Mouse (Mus musculus) liver, adult 2 months (tissue): Measurements from ENCODE around the gene Catsperz. TPM values are rescaled to one million over a fixed set of nuclear protein-coding genes. Genes with fewer than 3 reads are reported as not detected.

Experiments used
- DNase-seq: peaks from one replicate; pipeline ENCODE4 v3.0.0-alpha.2; 2011; ENCODE audit warnings: low read depth, low spot score; ENCODE audit errors: extremely low read depth
- H3K27ac ChIP-seq: fragments of 200-500 bp; replicated peaks from 2 replicates; pipeline ENCODE4 v1.5.1; 2012; ENCODE audit warnings: low read depth, mild to moderate bottlenecking, control low read depth, inconsistent platforms, low read length; ENCODE audit not compliant: insufficient read depth
- H3K27me3 ChIP-seq: fragments of 200-500 bp; 2 replicates; pipeline ENCODE4 v1.6.1; 2012; ENCODE audit warnings: mild to moderate bottlenecking, moderate library complexity, low read length, inconsistent platforms; ENCODE audit not compliant: control insufficient read depth, insufficient read depth
- H3K36me3 ChIP-seq: fragments of 200-500 bp; 2 replicates; pipeline ENCODE4 v1.6.1; 2012; ENCODE audit warnings: low read length, inconsistent platforms; ENCODE audit not compliant: control insufficient read depth, insufficient read depth
- H3K4me1 ChIP-seq: fragments of 200-500 bp; 2 replicates; pipeline ENCODE4 v1.6.1; 2011; ENCODE audit warnings: low read length; ENCODE audit not compliant: control insufficient read depth, insufficient read depth
- H3K4me3 ChIP-seq: fragments of 200-500 bp; 2 replicates; pipeline ENCODE4 v1.5.1; 2011; ENCODE audit warnings: low read depth, mild to moderate bottlenecking, control low read depth, low read length, moderate library complexity; ENCODE audit not compliant: insufficient read depth
- H3K79me2 ChIP-seq: fragments of 200-500 bp; 2 replicates; pipeline ENCODE4 v1.6.1; 2012; ENCODE audit warnings: inconsistent platforms, mild to moderate bottlenecking, low read length, moderate library complexity; ENCODE audit not compliant: control insufficient read depth, insufficient read depth
- H3K9ac ChIP-seq: fragments of 200-500 bp; 2 replicates; pipeline ENCODE4 v1.6.1; 2012; ENCODE audit warnings: low read depth, mild to moderate bottlenecking, control low read depth, inconsistent platforms, low read length
- CTCF ChIP-seq: fragments of 200-500 bp; IDR thresholded peaks from 2 replicates; pipeline ENCODE4 v1.5.1; 2011; ENCODE audit warnings: low read depth, low read length, control low read depth
- POLR2A ChIP-seq: fragments of 200-500 bp; IDR thresholded peaks from 2 replicates; pipeline ENCODE4 v1.6.1; 2011; ENCODE audit warnings: low read length, control low read depth; ENCODE audit not compliant: insufficient read depth; ENCODE audit errors: extremely low read depth
- WGBS: fragments of 180-500 bp; shearing (Covaris S2); methylation state at CpG from one replicate; pipeline ENCODE4 v1.1.7; 2018; 5-methylcytosine and 5-hydroxymethylcytosine counted together
- polyA plus RNA-seq: library from polyadenylated mRNA; depleted of rRNA; stranded (reverse); fragments of >200 nt; gene quantifications from 2 replicates; pipeline ENCODE4 v1.2.3, GENCODE M21; 2012
- total RNA-seq: library from RNA; depleted of rRNA; stranded (reverse); fragments of >200 nt; gene quantifications from 2 replicates; pipeline ENCODE4 v1.2.3, GENCODE M21; 2014

Gene Catsperz
- total and polyA plus RNA-seq, 2 experiments, result not detected

- no peak for TF ChIP-seq POLR2A
- TF ChIP-seq CTCF, result no peak
- Histone ChIP-seq H3K79me2 (no peaks in the 10 kb centered on the region), H3K36me3 (no peaks in the 10 kb centered on the region), H3K27ac (no peak overlapping the region), H3K27me3 (no peaks in the 10 kb centered on the region), H3K4me1 (no peaks in the 10 kb centered on the region), H3K9ac (no peak overlapping the region), H3K4me3 (no peak overlapping the region)
- DNase-seq, result no peak
- 95% methylated on average over 14 of the region's 14 CpGs for WGBS
Observed at GRCm38 (mm10) chr19:6893731-6894451, 31.3 kb downstream of the Catsperz start.

GRCm38 (mm10) chr19:6892512-6892911 is 32.7 kb downstream of the Catsperz start:
- no peak for TF ChIP-seq CTCF
- no peak for TF ChIP-seq POLR2A
- Histone ChIP-seq H3K27ac (no peak overlapping the region), H3K36me3 (no peaks in the 10 kb centered on the region), H3K4me3 (no peak overlapping the region), H3K4me1 (no peaks in the 10 kb centered on the region), H3K79me2 (no peaks in the 10 kb centered on the region), H3K27me3 (no peaks in the 10 kb centered on the region), H3K9ac (no peak overlapping the region)
- no peak for DNase-seq
- 72% methylated on average over 4 of the region's 4 CpGs for WGBS

- no peak for DNase-seq
- 80% methylated on average over 4 of the region's 4 CpGs for WGBS
Observed at GRCm38 (mm10) chr19:6877965-6878364, 47.2 kb downstream of the Catsperz start.

GRCm38 (mm10) chr19:6876799-6877198 is 48.4 kb downstream of the Catsperz start:
- Histone ChIP-seq H3K4me3 (no peak overlapping the region), H3K27me3 (no peaks in the 10 kb centered on the region), H3K36me3 (no peaks in the 10 kb centered on the region), H3K4me1 (peaks cover under 1% of the 10 kb centered on the region; the same call in 1 of the 2 replicates), H3K27ac (no peak overlapping the region), H3K9ac (no peak overlapping the region), H3K79me2 (no peaks in the 10 kb centered on the region)
- TF ChIP-seq POLR2A (no peak), CTCF (no peak)
- peak; percentile 29 for DNase-seq

More at GRCm38 (mm10) chr19:6877965-6878364, 47.2 kb downstream of the Catsperz start:
- TF ChIP-seq CTCF (no peak), POLR2A (no peak)
- no peaks in the 10 kb centered on the region for H3K27me3 ChIP-seq
- H3K79me2 ChIP-seq, result no peaks in the 10 kb centered on the region
- no peak overlapping the region for H3K4me3 ChIP-seq
- no peak overlapping the region for H3K27ac ChIP-seq
- no peaks in the 10 kb centered on the region for H3K4me1 ChIP-seq
- no peak overlapping the region for H3K9ac ChIP-seq
- no peaks in the 10 kb centered on the region for H3K36me3 ChIP-seq

DNA sequence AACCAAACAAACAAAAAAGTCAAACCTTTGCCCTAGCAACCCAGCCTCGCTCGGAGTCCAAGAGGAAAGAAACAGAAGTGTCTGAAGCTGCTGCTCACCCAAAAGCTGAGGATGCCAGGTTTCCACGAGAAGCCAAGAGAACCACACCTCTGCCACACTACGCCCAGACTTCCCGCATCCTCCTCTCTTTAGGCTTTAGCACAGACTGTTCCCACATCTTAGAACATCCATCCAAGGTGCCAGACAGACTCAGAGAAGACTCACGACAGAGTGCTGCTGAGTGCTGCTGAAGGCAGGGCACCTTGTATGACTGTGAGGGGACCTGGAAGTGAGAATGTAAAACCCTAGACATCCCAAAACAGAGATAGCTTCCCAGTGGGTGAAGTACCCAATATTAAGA is 49.3 kb downstream of the Catsperz start:
- no peak overlapping the region for H3K4me3 ChIP-seq
- peaks cover 7% of the 10 kb centered on the region; the same call in 1 of the 2 replicates for H3K4me1 ChIP-seq
- 86% methylated on average over 6 of the region's 6 CpGs for WGBS
- no peak overlapping the region for H3K9ac ChIP-seq
- no peak for TF ChIP-seq POLR2A
- no peak for TF ChIP-seq CTCF
- no peaks in the 10 kb centered on the region for H3K27me3 ChIP-seq
- H3K79me2 ChIP-seq, result no peaks in the 10 kb centered on the region
- H3K36me3 ChIP-seq, result no peaks in the 10 kb centered on the region
- no peak overlapping the region for H3K27ac ChIP-seq
- no peak for DNase-seq

DNA sequence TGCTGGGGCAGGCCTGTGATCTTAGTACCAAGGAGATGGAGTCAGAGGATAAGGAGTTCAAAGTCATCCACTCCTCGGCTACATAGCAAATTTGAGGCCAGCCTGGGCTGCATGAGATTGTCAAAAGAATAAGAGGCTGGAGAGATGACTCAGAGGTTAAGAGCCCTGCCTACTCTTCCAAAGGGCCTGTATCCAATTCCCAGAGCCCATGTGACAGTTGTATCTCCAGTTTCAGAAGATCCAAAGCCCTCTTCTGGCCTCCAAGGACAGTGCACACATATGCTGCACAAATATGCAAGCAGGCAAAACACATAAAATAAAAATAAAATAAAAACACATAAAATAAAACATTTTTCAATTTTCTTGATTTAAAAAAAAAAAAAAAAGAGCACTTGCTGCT is 50.9 kb downstream of the Catsperz start:
- no peak for TF ChIP-seq POLR2A
- no peak for TF ChIP-seq CTCF
- H3K36me3 ChIP-seq, result no peaks in the 10 kb centered on the region
- no peak overlapping the region for H3K9ac ChIP-seq
- WGBS, result 91% methylated on average over 1 of the region's 1 CpGs
- no peaks in the 10 kb centered on the region for H3K79me2 ChIP-seq
- no peak overlapping the region for H3K4me3 ChIP-seq
- H3K27ac ChIP-seq, result no peak overlapping the region
- H3K27me3 ChIP-seq, result no peaks in the 10 kb centered on the region
- H3K4me1 ChIP-seq, result peaks cover 7% of the 10 kb centered on the region; the same call in 1 of the 2 replicates
- no peak for DNase-seq
